Mouse (Mus musculus) stomach, embryonic 14.5 days (tissue): ENCODE results near the gene Med26. TPM values are rescaled to one million over a fixed set of nuclear protein-coding genes. Genes with fewer than 3 reads are reported as not detected.

ENCODE experiments used
- ATAC-seq: fragments of 200-750 bp; cut with Nextera tagmentation; 2 replicates; pipeline ENCODE4 v1.8.0; 2017; ENCODE audit warnings: low read depth, moderate TSS enrichment; ENCODE audit not compliant: insufficient number of reproducible peaks, insufficient read depth, low FRiP score
- H3K27ac ChIP-seq: fragments of 300-500 bp; sonication (generic); 2 replicates; pipeline ENCODE4 v1.5.1; 2014; ENCODE audit warnings: mild to moderate bottlenecking, low read length, moderate library complexity, mixed read lengths
- H3K27me3 ChIP-seq: fragments of 300-500 bp; sonication (generic); 2 replicates; pipeline ENCODE4 v1.6.1; 2014; ENCODE audit warnings: low read length, control low read depth, mixed read lengths; ENCODE audit not compliant: control insufficient read depth, insufficient read depth
- H3K36me3 ChIP-seq: fragments of 300-500 bp; sonication (generic); 2 replicates; pipeline ENCODE4 v1.6.1; 2014; ENCODE audit warnings: mild to moderate bottlenecking, control low read depth, low read length, moderate library complexity, mixed read lengths; ENCODE audit not compliant: control insufficient read depth, insufficient read depth
- H3K4me1 ChIP-seq: fragments of 300-500 bp; sonication (generic); 2 replicates; pipeline ENCODE4 v1.6.1; 2014; ENCODE audit warnings: low read length, control low read depth, mixed read lengths; ENCODE audit not compliant: control insufficient read depth, insufficient read depth
- H3K4me2 ChIP-seq: fragments of 300-500 bp; sonication (generic); replicated peaks from 2 replicates; pipeline ENCODE4 v1.6.1; 2014; ENCODE audit warnings: low read depth, low read length, control low read depth
- H3K4me3 ChIP-seq: fragments of 300-500 bp; sonication (generic); 2 replicates; pipeline ENCODE4 v1.5.1; 2014; ENCODE audit warnings: low read depth, low read length, control low read depth
- H3K9ac ChIP-seq: fragments of 300-500 bp; sonication (generic); replicated peaks from 2 replicates; pipeline ENCODE4 v1.6.1; 2014; ENCODE audit warnings: low read depth, mild to moderate bottlenecking, control low read depth, low read length, moderate library complexity, mixed read lengths
- H3K9me3 ChIP-seq: fragments of 300-500 bp; sonication (generic); 2 replicates; pipeline ENCODE4 v1.6.1; 2016; ENCODE audit warnings: low read depth, low read length, control low read depth; ENCODE audit not compliant: control insufficient read depth
- WGBS: fragments of 180-500 bp; shearing (Covaris S2); extraction: QIAGEN DNeasy Blood & Tissue Kit; methylation state at CpG from one replicate; pipeline ENCODE4 v1.1.7; 2014; 5-methylcytosine and 5-hydroxymethylcytosine counted together
- polyA plus RNA-seq: library from polyadenylated mRNA; unstranded; fragments of >200 nt; fragmentation: Nextera tagmentation; extraction: Ambion mirVana; gene quantifications from 2 replicates; pipeline ENCODE4 v1.2.1, GENCODE M21; 2014

The Med26 gene
- polyA plus RNA-seq, 1 experiment from 2014 or later: 13.3 TPM

- H3K9me3 ChIP-seq: no peaks in the 10 kb centered on the region
- no peak overlapping the region for H3K4me2 ChIP-seq
- H3K4me1 ChIP-seq: no peaks in the 10 kb centered on the region
- H3K27me3 ChIP-seq: no peaks in the 10 kb centered on the region
- H3K27ac ChIP-seq: no peak overlapping the region
- H3K9ac ChIP-seq: no peak overlapping the region
- no peaks in the 10 kb centered on the region for H3K36me3 ChIP-seq
- no peak overlapping the region for H3K4me3 ChIP-seq
- no peak for ATAC-seq
Measured at GRCm38 (mm10) chr8:72521888-72522287, 26.2 kb downstream of the Med26 start.

GRCm38 (mm10) chr8:72517421-72517988 lies 30.6 kb downstream of the Med26 start:
- H3K27me3 ChIP-seq: no peaks in the 10 kb centered on the region
- H3K4me1 ChIP-seq: no peaks in the 10 kb centered on the region
- H3K9me3 ChIP-seq: no peaks in the 10 kb centered on the region
- H3K9ac ChIP-seq: no peak overlapping the region
- no peak overlapping the region for H3K4me2 ChIP-seq
- no peak overlapping the region for H3K27ac ChIP-seq
- 62% methylated on average over 7 of the region's 7 CpGs for WGBS
- no peak for ATAC-seq
- no peaks in the 10 kb centered on the region for H3K36me3 ChIP-seq
- H3K4me3 ChIP-seq: no peak overlapping the region

- WGBS: 89% methylated on average over 1 of the region's 1 CpGs
- Histone ChIP-seq H3K4me2 (no peak overlapping the region), H3K4me3 (no peak overlapping the region), H3K9me3 (no peaks in the 10 kb centered on the region), H3K4me1 (no peaks in the 10 kb centered on the region), H3K9ac (no peak overlapping the region), H3K27me3 (no peaks in the 10 kb centered on the region), H3K36me3 (no peaks in the 10 kb centered on the region), H3K27ac (no peak overlapping the region)
- no peak for ATAC-seq
Measured at GRCm38 (mm10) chr8:72513158-72513557, 34.9 kb downstream of the Med26 start.

GRCm38 (mm10) chr8:72512648-72513047 lies 35.4 kb downstream of the Med26 start:
- Histone ChIP-seq H3K4me1 (no peaks in the 10 kb centered on the region), H3K27ac (no peak overlapping the region), H3K36me3 (no peaks in the 10 kb centered on the region), H3K4me2 (no peak overlapping the region), H3K9ac (no peak overlapping the region), H3K27me3 (no peaks in the 10 kb centered on the region), H3K9me3 (no peaks in the 10 kb centered on the region), H3K4me3 (no peak overlapping the region)
- no peak for ATAC-seq
- 91% methylated on average over 1 of the region's 1 CpGs for WGBS

- 80% methylated on average over 1 of the region's 1 CpGs for WGBS
- Histone ChIP-seq H3K9me3 (no peaks in the 10 kb centered on the region), H3K9ac (no peak overlapping the region), H3K4me3 (no peak overlapping the region), H3K27ac (no peak overlapping the region), H3K4me2 (no peak overlapping the region), H3K4me1 (no peaks in the 10 kb centered on the region), H3K27me3 (no peaks in the 10 kb centered on the region), H3K36me3 (0 out of 2 replicates have a peak, but pooled peaks cover 4% of the 10 kb centered on the region)
- ATAC-seq: no peak
Measured at GRCm38 (mm10) chr8:72507505-72507904, 40.6 kb downstream of the Med26 start.

- H3K27ac ChIP-seq: no peak overlapping the region
- no peak overlapping the region for H3K9ac ChIP-seq
- H3K9me3 ChIP-seq: no peaks in the 10 kb centered on the region
- no peaks in the 10 kb centered on the region for H3K4me1 ChIP-seq
- H3K4me2 ChIP-seq: no peak overlapping the region
- 0 out of 2 replicates have a peak, but pooled peaks cover 4% of the 10 kb centered on the region for H3K36me3 ChIP-seq
- no peak overlapping the region for H3K4me3 ChIP-seq
- H3K27me3 ChIP-seq: no peaks in the 10 kb centered on the region
- no peak for ATAC-seq
Measured at GRCm38 (mm10) chr8:72504637-72505314, 43.3 kb downstream of the Med26 start.

- no peak for ATAC-seq
- Histone ChIP-seq H3K4me3 (no peak overlapping the region), H3K27me3 (no peaks in the 10 kb centered on the region), H3K4me2 (no peak overlapping the region), H3K27ac (no peak overlapping the region), H3K4me1 (no peaks in the 10 kb centered on the region), H3K9me3 (no peaks in the 10 kb centered on the region), H3K36me3 (0 out of 2 replicates have a peak, but pooled peaks cover 4% of the 10 kb centered on the region), H3K9ac (no peak overlapping the region)
Measured at GRCm38 (mm10) chr8:72504137-72504536, 43.9 kb downstream of the Med26 start.

GRCm38 (mm10) chr8:72500521-72500931 lies 47.5 kb downstream of the Med26 start:
- H3K4me1 ChIP-seq: no peaks in the 10 kb centered on the region
- H3K36me3 ChIP-seq: peaks cover 17% of the 10 kb centered on the region
- H3K27me3 ChIP-seq: no peaks in the 10 kb centered on the region
- H3K27ac ChIP-seq: no peak overlapping the region
- no peak overlapping the region for H3K4me2 ChIP-seq
- no peak for ATAC-seq
- no peak overlapping the region for H3K9ac ChIP-seq
- no peaks in the 10 kb centered on the region for H3K9me3 ChIP-seq
- 96% methylated on average over 1 of the region's 1 CpGs for WGBS
- no peak overlapping the region for H3K4me3 ChIP-seq
